Mouse (Mus musculus) myocyte (in vitro differentiated cells): ENCODE data around the gene Sfxn2. TPM values are rescaled to one million over a fixed set of nuclear protein-coding genes. Genes with fewer than 3 reads are reported as not detected.

Experiments
- H3K27me3 ChIP-seq: one replicate; pipeline ENCODE4 v1.6.1; 2011; ENCODE audit not compliant: control insufficient read depth, insufficient read depth, insufficient read length
- H3K36me3 ChIP-seq: one replicate; pipeline ENCODE4 v1.6.1; 2011; ENCODE audit not compliant: control insufficient read depth, insufficient read depth
- H3K4me2 ChIP-seq: one replicate; pipeline ENCODE4 v1.6.1; 2011; ENCODE audit warnings: low read depth, control low read depth
- H3K4me3 ChIP-seq: one replicate; pipeline ENCODE4 v1.5.1; 2011; ENCODE audit warnings: mild to moderate bottlenecking, control low read depth, moderate library complexity
- H3K79me2 ChIP-seq: one replicate; pipeline ENCODE4 v1.6.1; 2011; ENCODE audit not compliant: control insufficient read depth, insufficient read depth
- H3ac ChIP-seq: one replicate; pipeline ENCODE4 v1.6.1; 2011; ENCODE audit not compliant: control insufficient read depth, insufficient read length
- CEBPB ChIP-seq: IDR thresholded peaks from 2 replicates; pipeline ENCODE4 v1.6.1; 2011; ENCODE audit warnings: mild to moderate bottlenecking, moderate library complexity; ENCODE audit not compliant: poor library complexity, insufficient read depth, severe bottlenecking
- E2F4 ChIP-seq: IDR thresholded peaks from one replicate; pipeline ENCODE4 v1.6.1; 2011; ENCODE audit warnings: mild to moderate bottlenecking, control low read depth, moderate library complexity; ENCODE audit not compliant: insufficient read depth
- MAX ChIP-seq: IDR thresholded peaks from one replicate; pipeline ENCODE4 v1.6.1; 2011; ENCODE audit warnings: low read depth, mild to moderate bottlenecking, control low read depth
- MYOD1 ChIP-seq, 3 experiments: IDR thresholded peaks; one replicate each; pipeline ENCODE4 v1.6.1; 2011; ENCODE audit warnings: control low read depth in 2 of 3, low read depth in 2 of 3, mild to moderate bottlenecking in 2 of 3, moderate library complexity in 1 of 3; ENCODE audit not compliant: insufficient read length in 2 of 3, control insufficient read depth in 1 of 3
- MYOG ChIP-seq, 3 experiments: IDR thresholded peaks; one replicate each; pipeline ENCODE4 v1.6.1; 2011; ENCODE audit warnings: control low read depth in 2 of 3, low read depth in 2 of 3, mild to moderate bottlenecking in 2 of 3; ENCODE audit not compliant: insufficient read length in 2 of 3, control insufficient read depth in 1 of 3, insufficient read depth in 1 of 3
- POLR2A ChIP-seq: IDR thresholded peaks from one replicate; pipeline ENCODE4 v1.6.1; 2011; ENCODE audit warnings: low read depth, mild to moderate bottlenecking, control low read depth, moderate library complexity; ENCODE audit not compliant: insufficient read length
- POLR2AphosphoS2 ChIP-seq: IDR thresholded peaks from one replicate; pipeline ENCODE4 v1.6.1; 2011; ENCODE audit warnings: low read depth, control low read depth; ENCODE audit not compliant: insufficient read length
- REST ChIP-seq: IDR thresholded peaks from one replicate; pipeline ENCODE4 v1.6.1; 2011; ENCODE audit warnings: mild to moderate bottlenecking, control low read depth, moderate library complexity; ENCODE audit not compliant: insufficient read depth, insufficient read length
- SRF ChIP-seq: IDR thresholded peaks from one replicate; pipeline ENCODE4 v1.6.1; 2011; ENCODE audit warnings: low read depth; ENCODE audit not compliant: control insufficient read depth, insufficient read length
- TCF12 ChIP-seq: IDR thresholded peaks from one replicate; pipeline ENCODE4 v1.6.1; 2011; ENCODE audit warnings: mild to moderate bottlenecking, control low read depth; ENCODE audit not compliant: poor library complexity, insufficient read depth, severe bottlenecking
- TCF3 ChIP-seq: IDR thresholded peaks from one replicate; pipeline ENCODE4 v1.6.1; 2011; ENCODE audit warnings: low read depth, control low read depth; ENCODE audit not compliant: insufficient read length
- USF1 ChIP-seq: IDR thresholded peaks from one replicate; pipeline ENCODE4 v1.6.1; 2011; ENCODE audit warnings: low read depth, mild to moderate bottlenecking, control low read depth, moderate library complexity
- polyA plus RNA-seq: library from polyadenylated mRNA; unstranded; fragments of >200 nt; fragmentation: generic; extraction: Trizol; gene quantifications from one replicate; pipeline ENCODE4 v1.2.1, GENCODE M21; 2012; ENCODE audit warnings: missing spikeins

Gene Sfxn2
- polyA plus RNA-seq, 1 experiment = 0.62 TPM

- Histone ChIP-seq H3K4me2 (peak within 1 kb of the TSS; percentile 81), H3K4me3 (peak within 1 kb of the TSS; percentile 89), H3K27me3 (no peaks in the 10 kb centered on the region), H3ac (peak within 1 kb of the TSS; percentile 66), H3K36me3 (no peaks in the 10 kb centered on the region), H3K79me2 (peaks cover 45% of the 10 kb centered on the region)
- TF ChIP-seq USF1 = peak; percentile 31
- peak; percentile 69 for TF ChIP-seq POLR2AphosphoS2
- no peak for TF ChIP-seq MYOD1 (IDR thresholded peaks at IDR 0.05; ENCODE audit: control insufficient read depth in 1 of 3, insufficient read length in 2 of 3, low read depth in 2 of 3)
- peak; percentile 35 for TF ChIP-seq REST
- TF ChIP-seq E2F4 = no peak
- no peak for TF ChIP-seq CEBPB
- TF ChIP-seq MAX = no peak
- peak; percentile 83 for TF ChIP-seq POLR2A
- TF ChIP-seq TCF3 = no peak
- no peak for TF ChIP-seq TCF12
- peak; percentile 26 for TF ChIP-seq SRF
- no peak for TF ChIP-seq MYOG (IDR thresholded peaks at IDR 0.05; ENCODE audit: control insufficient read depth in 1 of 3, insufficient read depth in 1 of 3, insufficient read length in 2 of 3, low read depth in 2 of 3)
Observed at GRCm38 (mm10) chr19:46598720-46599252, 25.6 kb downstream of the Sfxn2 start, which contains the start of gene Wbp1l. Wbp1l (plus strand) TSS chr19:46599084.

GRCm38 (mm10) chr19:46599375-46600256, 26.5 kb downstream of the Sfxn2 start:
- no peaks in the 10 kb centered on the region for H3K36me3 ChIP-seq
- peak overlapping the region; percentile 81 for H3K4me2 ChIP-seq
- TF ChIP-seq POLR2A (no peak), SRF (no peak), TCF3 (no peak), POLR2AphosphoS2 (no peak), TCF12 (no peak), USF1 (no peak), CEBPB (no peak), MYOD1 (IDR thresholded peaks at IDR 0.05; ENCODE audit: control insufficient read depth in 1 of 3, insufficient read length in 2 of 3, low read depth in 2 of 3) (no peak), E2F4 (no peak), MAX (no peak), MYOG (IDR thresholded peaks at IDR 0.05; ENCODE audit: control insufficient read depth in 1 of 3, insufficient read depth in 1 of 3, insufficient read length in 2 of 3, low read depth in 2 of 3) (no peak), REST (no peak)
- peak overlapping the region; percentile 89 for H3K4me3 ChIP-seq
- H3K27me3 ChIP-seq = no peaks in the 10 kb centered on the region
- peaks cover 53% of the 10 kb centered on the region for H3K79me2 ChIP-seq
- peak overlapping the region; percentile 66 for H3ac ChIP-seq

DNA sequence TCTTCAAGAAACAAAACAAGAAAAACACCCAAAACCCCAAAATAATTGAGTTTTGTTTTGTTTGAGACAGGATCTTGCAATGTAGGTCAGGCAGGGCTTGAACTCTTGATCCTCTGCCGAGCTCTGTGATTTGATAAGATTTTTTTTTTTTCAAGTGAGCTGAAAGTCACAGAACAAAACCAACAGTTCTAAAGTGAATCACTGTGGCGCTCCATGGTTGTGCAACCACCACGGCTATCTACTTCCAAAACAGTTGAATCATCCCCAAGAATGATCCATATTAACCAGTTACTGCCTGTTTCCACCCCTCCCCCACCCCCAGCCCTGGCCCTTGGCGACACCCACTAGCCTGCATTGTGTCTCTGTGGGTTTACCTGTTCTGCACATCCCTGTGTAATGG, 27.2 kb downstream of the Sfxn2 start:
- H3K36me3 ChIP-seq = no peaks in the 10 kb centered on the region
- no peaks in the 10 kb centered on the region for H3K27me3 ChIP-seq
- H3K4me3 ChIP-seq = peak overlapping the region; percentile 89
- TF ChIP-seq SRF (no peak), CEBPB (peak; percentile 89)
- H3K79me2 ChIP-seq = peaks cover 56% of the 10 kb centered on the region
- no peak overlapping the region for H3ac ChIP-seq
- H3K4me2 ChIP-seq = peak overlapping the region; percentile 81

DNA sequence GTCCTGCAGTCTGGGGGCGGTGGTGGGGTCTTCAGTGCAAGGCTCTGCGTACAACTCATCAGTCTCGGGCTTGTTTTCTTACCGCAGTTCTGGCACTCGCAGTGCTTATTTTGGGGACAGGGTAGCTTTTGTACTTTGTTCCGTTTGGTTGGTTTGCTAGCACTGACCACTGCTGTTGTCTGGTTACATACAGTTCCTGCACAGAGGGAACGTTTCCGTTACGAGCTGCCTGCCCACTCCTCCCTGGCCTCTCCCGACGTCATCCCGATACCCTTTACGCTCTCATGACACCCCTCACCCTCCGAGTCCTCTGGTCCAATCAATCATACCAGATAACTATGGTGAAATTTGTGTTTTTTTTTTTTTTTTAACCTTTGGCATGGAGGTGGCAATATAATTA, 28.3 kb downstream of the Sfxn2 start:
- Histone ChIP-seq H3K4me2 (no peak overlapping the region), H3K27me3 (no peaks in the 10 kb centered on the region), H3K36me3 (peaks cover 2% of the 10 kb centered on the region), H3ac (no peak overlapping the region), H3K79me2 (peaks cover 56% of the 10 kb centered on the region), H3K4me3 (no peak overlapping the region)
- TF ChIP-seq MYOD1 (IDR thresholded peaks at IDR 0.05; ENCODE audit: control insufficient read depth in 1 of 3, insufficient read length in 2 of 3, low read depth in 2 of 3) (no peak), E2F4 (no peak), POLR2A (no peak), POLR2AphosphoS2 (no peak), CEBPB (no peak), MAX (no peak), USF1 (no peak), TCF3 (no peak), REST (no peak), MYOG (IDR thresholded peaks at IDR 0.05; ENCODE audit: control insufficient read depth in 1 of 3, insufficient read depth in 1 of 3, insufficient read length in 2 of 3, low read depth in 2 of 3) (no peak), TCF12 (no peak)
